Mouse (Mus musculus) cerebellum, adult 18-20 months (tissue): Measurements from ENCODE around the gene Cd209g.
"Not testable (repeated sequence)": the region's sequence is repeated elsewhere in the genome, so short reads cannot be mapped to it uniquely, and the experiment has no call there.

Experiments
- DNase-seq, 2 experiments: peaks; one replicate each; pipeline ENCODE4 v3.0.0; 2021

Cd209g gene

DNA sequence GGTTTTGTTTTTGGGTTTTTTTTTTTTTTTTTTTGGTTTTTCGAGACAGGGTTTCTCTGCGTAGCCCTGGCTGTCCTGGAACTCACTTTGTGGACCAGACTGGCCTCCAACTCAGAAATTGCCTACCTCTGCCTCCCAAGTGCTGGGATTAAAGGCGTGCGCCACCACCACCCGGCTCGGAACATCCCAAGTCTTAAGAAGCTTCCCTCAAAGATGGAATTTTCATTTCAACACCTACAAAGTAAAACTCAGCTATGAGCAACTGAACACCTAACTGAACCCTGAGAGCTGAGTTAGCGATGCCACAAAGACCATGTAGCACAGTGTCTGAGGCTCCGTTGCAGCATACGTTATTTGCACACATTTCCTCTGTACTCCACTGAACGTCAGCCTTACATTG is at the start of gene Cd209g:
Gene Cd209g (plus strand): TSS at position 301 of the 400 bp plus-strand sequence.
- DNase-seq: no peak

DNA sequence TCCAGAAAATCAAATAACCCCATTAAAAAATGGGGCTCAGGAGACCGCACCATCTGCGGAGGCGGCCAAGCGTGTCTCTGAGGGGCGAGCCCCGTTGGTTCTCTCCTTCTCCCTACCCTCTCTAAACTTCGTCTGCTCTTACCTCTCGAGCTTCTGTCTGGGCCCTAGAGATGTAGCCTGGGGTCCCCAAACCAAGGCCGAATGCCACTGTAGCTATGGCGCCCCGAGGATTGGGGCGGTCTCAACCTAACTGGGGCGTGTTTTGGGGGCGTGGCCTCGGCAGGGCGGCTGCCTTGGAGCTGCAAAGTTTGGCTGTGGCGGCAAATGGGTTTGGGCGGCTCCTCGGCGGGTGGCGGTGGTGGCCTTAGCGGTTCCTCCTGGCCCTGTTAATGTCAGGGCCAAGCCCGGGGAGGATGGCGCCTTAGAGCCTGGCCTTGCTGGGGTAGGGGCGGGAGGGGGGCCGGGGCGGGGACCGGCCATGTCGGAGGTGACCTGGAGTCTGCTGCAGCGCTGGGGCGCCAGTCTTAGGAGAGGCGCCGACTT is 46.6 kb upstream of the Cd209g start:
- peak in 1 of 2 experiments; percentile 13 for DNase-seq

DNA sequence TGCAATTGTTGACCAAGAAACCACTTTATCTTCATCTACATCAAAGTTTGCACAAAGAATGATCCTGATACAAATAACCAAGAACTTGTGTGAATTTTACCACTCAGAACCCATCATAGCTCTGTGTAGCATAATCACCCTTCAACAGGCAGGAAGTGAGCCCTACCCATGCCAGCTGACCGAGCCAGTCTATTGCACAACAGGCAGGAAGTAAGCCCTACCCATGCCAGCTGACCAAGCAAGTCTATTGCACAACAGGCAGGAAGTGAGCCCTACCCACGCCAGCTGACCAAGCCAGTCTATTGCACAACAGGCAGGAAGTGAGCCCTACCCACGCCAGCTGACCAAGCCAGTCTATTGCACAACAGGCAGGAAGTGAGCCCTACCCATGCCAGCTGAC is 45.4 kb upstream of the Cd209g start:
- DNase-seq: not testable (repeated sequence)

DNA sequence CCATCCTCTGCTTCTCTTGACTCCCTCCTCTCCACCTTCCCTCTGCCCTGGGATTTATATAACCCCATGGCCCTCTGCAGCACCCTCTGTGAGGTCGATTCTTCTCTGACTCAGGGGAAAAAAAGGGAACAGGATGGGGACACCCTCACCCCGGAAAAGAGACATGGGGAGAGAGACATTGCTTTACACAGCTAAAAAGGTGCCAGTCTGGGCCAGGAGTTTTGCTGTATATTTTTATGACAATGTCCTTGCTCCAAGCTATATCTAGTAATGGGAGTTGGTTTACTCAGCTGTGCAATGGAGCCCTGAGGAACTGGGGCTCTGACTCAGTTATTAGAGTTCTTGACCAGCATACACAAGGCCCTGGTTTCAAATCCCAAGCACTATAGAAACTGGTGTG is 28.2 kb upstream of the Cd209g start, which contains the start of gene Cd209f:
Gene Cd209f (minus strand): TSS at position 101 of the 400 bp plus-strand sequence.
- not testable (repeated sequence) for DNase-seq

DNA sequence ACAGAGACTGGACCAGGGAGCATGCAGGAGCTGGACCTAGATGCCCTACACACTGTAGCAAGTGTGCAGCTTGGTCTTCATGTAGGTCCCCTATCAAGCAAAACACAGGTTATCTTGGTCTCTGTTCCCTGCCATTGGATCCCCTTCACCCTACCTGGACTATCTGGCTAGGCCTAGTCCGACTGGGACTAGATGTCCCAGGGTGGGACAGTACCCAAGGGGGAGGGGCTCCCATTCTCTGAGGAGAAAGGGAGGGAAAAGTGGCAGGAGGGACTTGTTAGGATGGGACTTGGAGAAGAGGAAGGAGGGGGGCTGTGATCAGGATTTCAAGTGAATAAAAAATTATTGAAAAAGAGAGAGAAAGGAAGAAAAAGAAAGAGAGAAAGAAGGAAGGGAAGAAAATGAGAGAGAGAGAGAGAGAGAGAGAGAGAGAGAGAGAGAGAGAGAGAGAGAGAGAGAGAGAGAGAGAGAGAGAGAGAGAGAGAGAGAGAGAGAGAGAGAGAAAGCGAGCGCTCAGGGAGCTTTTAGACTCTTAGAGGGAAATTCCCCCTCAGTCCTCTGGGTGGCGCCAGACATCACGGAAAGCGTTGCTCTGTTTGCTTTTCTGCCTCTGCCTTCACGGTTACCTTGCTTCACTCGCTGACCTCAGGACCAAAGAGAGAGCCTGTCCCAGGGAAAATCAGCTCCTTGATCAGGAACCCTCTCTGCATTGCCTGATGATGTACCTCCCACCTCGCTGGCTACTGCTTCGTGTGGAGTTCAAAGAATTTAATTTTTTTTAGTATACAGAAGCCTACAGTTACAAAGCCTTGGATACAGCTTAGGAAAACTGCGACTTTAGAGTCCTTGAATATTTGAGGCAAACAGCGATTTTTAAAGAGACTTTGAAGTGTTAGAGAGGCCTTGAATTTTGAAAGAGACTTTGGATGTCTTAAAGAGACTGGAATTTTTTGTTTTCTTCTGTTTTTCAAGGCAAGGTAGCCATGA is 6.1 kb downstream of the Cd209g start:
- peak; percentile 76 to 81 for DNase-seq

DNA sequence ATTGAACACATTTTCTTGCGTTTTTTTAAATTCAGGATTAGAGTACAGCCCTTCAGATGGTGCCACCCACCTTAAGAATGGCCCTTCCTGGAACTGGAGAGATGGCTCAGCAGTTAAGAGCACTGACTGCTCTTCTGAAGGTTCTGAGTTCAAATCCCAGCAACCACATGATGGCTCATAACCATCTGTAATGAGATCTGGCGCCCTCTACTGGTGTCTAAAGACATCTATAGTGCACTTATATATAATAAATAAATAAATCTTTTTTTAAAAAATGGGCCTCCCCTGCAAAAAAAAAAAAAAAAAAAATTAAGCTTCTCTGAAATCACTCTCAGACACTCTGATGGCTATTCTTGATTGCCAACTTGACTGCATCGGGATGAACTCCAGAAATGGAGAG is 7.8 kb downstream of the Cd209g start:
- no peak for DNase-seq

DNA sequence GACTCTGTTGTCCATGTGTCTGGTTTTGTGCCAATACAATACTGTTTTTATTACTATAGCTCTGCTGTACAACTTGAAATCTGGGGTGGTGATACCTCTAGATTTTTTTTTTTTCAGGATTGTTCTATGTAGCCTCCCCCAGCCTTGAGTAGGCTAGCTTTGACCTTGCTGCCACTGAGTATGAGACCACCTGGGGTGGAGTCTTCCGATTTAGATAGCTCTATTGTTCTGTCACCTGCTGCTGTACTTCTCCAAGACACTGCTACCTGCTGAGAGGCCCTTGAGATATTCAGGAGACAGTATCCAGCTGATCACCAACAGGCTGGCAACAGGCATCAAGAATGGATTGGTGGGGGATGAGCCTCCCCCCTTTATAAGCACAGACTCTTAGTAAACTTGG is 13.4 kb downstream of the Cd209g start:
- DNase-seq: no peak

DNA sequence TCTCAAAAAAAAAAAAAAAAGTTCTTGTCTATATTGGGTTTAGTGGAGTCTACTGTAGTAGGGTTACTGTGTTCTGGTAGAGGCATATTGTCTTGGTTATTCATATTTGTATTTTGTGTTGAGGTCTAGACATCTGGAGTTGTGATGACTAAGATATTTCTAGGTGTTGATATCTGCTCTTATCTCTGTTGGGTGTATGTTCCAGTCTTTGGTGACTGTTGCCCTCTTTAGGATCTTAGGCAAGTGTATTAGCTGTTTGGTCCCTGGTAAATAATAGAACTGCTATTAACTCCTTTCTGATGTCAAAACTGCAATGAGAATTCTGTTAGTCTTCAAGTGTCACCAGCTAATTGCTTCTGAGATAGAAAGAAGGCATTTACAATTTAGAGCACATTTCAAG is 21.0 kb downstream of the Cd209g start:
- DNase-seq: no peak

DNA sequence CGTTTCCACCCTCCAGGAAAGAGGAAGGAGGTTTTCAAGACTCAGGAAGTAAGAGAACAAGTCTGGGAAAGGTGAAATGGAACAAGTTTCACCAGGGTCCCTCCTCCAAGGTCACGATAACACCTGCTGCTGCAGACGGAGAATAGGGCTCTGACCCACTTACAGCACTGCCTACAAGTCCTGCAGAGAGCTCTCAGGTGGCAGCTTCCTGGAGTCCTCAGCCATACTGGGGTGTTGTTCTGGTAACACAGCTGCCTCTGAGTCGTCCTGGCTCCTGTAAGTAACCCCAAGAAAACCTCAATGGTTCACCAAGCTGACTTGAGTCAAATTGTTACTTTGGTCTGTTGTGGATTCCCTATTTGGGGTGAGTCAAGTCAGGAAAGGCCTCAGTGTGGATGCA is 28.9 kb downstream of the Cd209g start:
- no peak for DNase-seq

DNA sequence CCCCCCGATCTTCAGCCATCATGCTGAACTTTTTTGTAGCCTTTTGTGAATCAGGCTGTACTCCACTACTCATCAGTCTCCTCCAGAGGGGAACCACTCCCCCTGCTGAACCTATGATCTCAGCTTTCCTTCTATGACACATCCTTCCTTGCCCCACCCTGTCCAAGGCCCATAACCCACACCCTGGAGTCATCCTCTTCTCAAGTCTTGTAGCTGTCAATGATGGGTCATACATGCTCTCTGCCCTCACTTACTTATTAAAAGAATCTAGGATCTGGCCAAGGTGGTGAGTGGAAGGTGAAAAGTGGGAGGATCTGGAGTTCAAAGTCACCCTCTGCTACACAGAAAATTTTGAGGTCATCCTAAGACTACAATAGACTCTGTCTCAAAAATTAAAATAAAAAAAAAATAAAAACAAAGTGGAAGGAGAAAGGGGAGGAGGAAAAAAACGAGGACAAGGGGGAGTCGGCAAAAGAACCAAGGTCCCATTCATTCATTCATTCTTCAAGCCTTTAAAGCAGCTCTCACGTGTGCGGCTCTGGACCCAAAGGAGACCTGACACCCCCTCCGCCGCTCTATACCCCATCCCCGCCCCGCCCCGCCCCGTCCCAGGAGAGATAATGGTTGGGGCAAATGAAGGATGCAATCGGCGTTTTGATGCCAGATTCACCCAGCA is 31.4 kb downstream of the Cd209g start:
- peak; percentile 24 to 27 for DNase-seq

DNA sequence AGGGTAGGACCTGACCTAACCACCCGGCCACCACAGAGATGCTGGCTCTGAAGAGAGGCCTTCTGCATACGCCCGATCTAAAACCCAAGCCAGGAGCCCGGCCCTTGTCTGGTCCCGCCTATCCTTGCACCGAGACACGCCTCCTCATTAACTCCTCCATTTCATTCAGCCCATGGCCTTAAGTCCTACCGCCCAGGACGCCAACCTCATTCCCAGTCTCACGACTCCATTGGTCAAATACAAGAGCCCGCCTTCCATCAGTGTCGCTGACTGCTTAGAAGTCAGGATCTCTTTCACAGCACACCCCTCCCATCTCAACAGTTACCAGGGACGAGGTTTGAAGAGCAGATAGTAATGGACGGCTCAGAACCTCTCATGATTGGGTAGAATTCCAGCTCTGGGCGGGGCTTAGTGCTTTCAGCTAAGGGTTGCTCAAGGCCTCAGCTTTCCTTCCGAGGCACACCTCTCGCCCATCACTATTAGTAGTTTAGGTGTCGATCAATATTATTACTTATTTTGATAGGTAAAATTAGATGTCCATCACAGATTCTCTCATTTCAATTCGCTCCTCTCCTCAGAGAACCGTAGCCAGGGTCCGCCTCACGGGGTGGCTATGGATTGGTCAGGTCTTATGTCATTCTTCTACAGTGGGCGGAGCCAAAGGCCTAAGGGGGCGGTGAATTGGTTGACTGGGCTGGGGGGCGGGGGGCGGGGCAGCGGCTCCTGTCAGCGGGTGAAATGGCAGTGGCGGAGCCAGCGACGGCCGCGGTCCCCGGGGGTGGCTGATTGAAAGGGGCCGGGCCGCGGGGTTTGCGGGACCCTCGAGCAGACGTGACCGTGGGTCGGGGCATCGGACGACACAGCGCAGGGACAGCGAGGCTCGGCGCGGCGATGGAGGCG is 32.2 kb downstream of the Cd209g start, which contains the start of gene Evi5l:
Gene Evi5l (plus strand): TSS at position 716 of the 900 bp plus-strand sequence.
- DNase-seq: peak; percentile 97 to 100

DNA sequence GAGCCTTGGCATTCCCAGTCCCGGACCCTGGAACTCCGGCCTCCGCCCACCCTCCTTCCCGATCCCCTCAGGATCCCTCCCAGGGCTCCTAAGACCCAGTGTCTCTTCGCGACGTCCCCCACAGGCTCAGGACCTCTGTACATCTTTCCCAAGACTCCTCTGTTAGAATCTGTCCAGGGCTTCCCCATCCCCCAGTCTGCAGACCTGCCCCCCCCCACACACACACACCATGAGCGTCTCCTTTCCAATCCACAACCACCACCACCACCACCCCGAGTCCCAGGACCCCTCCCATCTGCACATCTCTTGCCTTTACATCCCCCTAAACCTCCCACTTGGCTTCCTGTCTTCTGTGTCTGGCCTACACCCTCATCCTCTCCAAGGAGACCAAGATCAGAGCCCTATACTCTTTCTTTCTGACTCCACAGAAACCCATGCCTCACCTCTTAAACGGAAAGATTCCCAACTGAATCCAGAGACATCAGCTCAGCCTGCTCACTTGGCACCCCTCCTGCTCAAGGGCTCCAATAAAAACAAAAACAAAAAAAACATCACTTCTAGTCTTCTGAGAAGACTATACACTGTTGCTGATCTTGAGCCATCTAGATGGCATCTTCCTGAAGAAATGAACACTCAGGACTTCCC is 33.1 kb downstream of the Cd209g start:
- no peak for DNase-seq

DNA sequence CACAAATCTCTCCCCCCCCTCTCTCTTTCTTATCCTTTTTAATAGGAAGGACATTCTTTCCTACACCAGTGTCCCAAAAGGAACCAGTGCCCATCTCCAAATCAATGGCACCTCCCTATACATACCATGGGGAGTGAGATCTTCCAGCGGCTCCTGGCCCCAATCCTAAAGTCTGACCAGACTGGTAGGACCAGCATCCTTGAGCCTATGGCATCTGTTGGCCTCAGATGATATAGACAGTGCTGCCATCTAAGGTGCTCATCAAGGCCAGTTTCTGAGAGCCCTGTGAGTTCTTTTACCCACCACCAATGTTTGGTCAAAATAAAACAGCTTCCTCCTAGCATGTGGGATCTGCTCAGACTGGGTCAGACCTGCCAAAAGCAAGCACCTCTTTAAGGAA is 34.0 kb downstream of the Cd209g start:
- no peak for DNase-seq

DNA sequence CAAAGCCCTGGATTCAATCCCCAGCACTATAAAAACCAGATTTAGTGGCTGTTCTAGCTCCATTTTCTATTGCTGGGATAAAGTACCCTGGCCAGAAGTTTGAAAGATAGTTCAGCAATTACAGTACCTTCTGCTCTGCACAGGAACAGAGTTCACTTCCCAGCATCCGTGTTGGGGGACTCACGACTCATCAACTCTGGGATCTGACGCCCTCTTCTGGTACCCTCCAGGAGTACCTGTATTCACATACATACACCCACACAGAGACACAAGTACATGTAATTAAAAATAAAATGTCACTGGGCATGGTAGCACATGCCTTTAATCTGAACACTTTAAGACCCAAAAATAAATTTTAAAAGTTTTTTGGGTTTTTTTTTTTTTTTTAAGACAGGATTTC is 38.6 kb downstream of the Cd209g start:
- DNase-seq: no peak

DNA sequence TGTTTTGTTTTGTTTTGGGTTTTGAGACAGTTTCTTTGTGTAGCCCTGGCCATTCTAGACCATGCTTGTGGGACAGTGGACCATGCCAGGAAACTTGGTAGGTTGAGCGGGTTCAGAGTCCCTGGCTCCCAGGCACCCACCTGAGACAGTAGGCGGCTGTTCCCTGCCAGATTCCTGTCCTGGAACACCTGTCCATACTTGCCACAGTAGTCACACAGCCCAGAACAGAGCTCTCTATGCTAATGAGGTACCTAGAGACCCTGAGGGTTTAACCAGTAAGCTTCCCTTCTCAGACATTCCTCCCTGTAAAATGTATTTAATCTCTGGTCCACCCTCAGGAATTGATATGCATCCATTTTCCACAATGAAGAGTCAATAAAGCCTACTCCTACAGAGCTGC is 40.1 kb downstream of the Cd209g start:
- DNase-seq: no peak

DNA sequence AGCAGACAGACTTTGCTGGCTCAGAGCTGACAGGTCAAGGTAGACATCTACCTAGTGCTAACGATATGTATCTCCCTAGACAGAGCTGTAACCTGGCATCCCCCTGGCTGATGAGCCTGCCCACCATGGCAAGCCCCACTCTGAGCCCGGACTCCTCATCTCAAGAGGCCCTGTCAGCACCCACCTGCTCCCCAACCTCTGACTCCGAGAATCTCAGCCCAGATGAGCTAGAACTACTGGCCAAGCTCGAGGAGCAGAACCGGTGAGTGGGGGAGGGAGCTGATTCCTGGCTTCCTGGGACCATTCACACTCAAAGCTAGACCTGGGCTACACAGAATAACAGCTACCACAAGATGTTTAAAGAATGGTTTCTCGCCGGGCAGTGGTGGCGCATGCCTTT is 49.5 kb downstream of the Cd209g start:
- no peak for DNase-seq

DNA sequence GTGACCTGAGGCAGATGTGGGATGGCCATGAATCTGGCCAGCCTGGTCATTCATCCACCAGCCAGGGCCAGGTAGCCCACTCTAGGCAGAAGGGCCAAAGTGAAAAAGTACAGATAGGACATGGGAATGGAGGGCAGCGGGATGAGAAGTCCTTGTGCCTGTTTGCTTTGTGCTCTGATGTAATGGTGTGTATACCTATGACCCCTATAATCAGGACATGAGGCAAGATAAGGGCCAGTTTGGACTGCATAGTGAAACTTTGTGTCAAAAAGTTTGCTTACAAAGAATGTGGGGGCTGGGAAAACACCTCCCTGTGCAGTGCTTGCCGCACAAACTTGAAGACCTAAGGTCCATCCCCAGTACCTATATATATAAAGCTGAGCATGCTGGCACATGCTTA is 52.3 kb downstream of the Cd209g start:
- DNase-seq: no peak
